Mouse (Mus musculus): Measurements from ENCODE around the gene Slc35d1.
"Not testable (repeated sequence)": the region's sequence is repeated elsewhere in the genome, so short reads cannot be mapped to it uniquely, and the experiment has no call there.

Gene Slc35d1

GRCm38 (mm10) chr4:103188786-103189640, 26.0 kb downstream of the Slc35d1 start:
- DNase-seq (ENCODE audit: extremely low read depth, insufficient read length, low spot score) = no peak

GRCm38 (mm10) chr4:103180300-103180888, 34.6 kb downstream of the Slc35d1 start:
- no peak for DNase-seq (ENCODE audit: extremely low read depth, insufficient read length, low spot score)

- no peak for DNase-seq (ENCODE audit: extremely low read depth, insufficient read length, low spot score)
Observed at GRCm38 (mm10) chr4:103179581-103179980, 35.4 kb downstream of the Slc35d1 start.

- no peak for DNase-seq (ENCODE audit: extremely low read depth, insufficient read length, low spot score)
Observed at GRCm38 (mm10) chr4:103178635-103179318, 36.2 kb downstream of the Slc35d1 start.

- DNase-seq (ENCODE audit: extremely low read depth, insufficient read length, low spot score) = no peak
Observed at GRCm38 (mm10) chr4:103177681-103178080, 37.3 kb downstream of the Slc35d1 start.

- no peak for DNase-seq (ENCODE audit: extremely low read depth, insufficient read length, low spot score)
Observed at GRCm38 (mm10) chr4:103174001-103174400, 41.0 kb downstream of the Slc35d1 start.

- DNase-seq (ENCODE audit: extremely low read depth, insufficient read length, low spot score) = no peak
Observed at GRCm38 (mm10) chr4:103173507-103173906, 41.5 kb downstream of the Slc35d1 start.

- DNase-seq (ENCODE audit: extremely low read depth, insufficient read length, low spot score) = no peak
Observed at GRCm38 (mm10) chr4:103171256-103171655, 43.7 kb downstream of the Slc35d1 start.

GRCm38 (mm10) chr4:103166198-103166597, 48.8 kb downstream of the Slc35d1 start:
- not testable (repeated sequence) for DNase-seq (ENCODE audit: extremely low read depth, insufficient read length, low spot score)

GRCm38 (mm10) chr4:103158781-103159180, 56.2 kb downstream of the Slc35d1 start:
- DNase-seq (ENCODE audit: extremely low read depth, insufficient read length, low spot score) = no peak

- DNase-seq (ENCODE audit: extremely low read depth, insufficient read length, low spot score) = no peak
Observed at GRCm38 (mm10) chr4:103151946-103152345, 63.0 kb downstream of the Slc35d1 start.

GRCm38 (mm10) chr4:103146339-103146738, 68.6 kb downstream of the Slc35d1 start:
- no peak for DNase-seq (ENCODE audit: extremely low read depth, insufficient read length, low spot score)

GRCm38 (mm10) chr4:103136946-103137345, 78.0 kb downstream of the Slc35d1 start:
- no peak for DNase-seq (ENCODE audit: extremely low read depth, insufficient read length, low spot score)

- DNase-seq (ENCODE audit: extremely low read depth, insufficient read length, low spot score) = no peak
Observed at GRCm38 (mm10) chr4:103126533-103126932, 88.4 kb downstream of the Slc35d1 start.

GRCm38 (mm10) chr4:103123606-103124005, 91.4 kb downstream of the Slc35d1 start:
- no peak for DNase-seq (ENCODE audit: extremely low read depth, insufficient read length, low spot score)

GRCm38 (mm10) chr4:103123086-103123485, 91.9 kb downstream of the Slc35d1 start:
- DNase-seq (ENCODE audit: extremely low read depth, insufficient read length, low spot score) = no peak

GRCm38 (mm10) chr4:103120874-103121389, 94.0 kb downstream of the Slc35d1 start:
- no peak for DNase-seq (ENCODE audit: extremely low read depth, insufficient read length, low spot score)
